Mouse (Mus musculus): Measurements from ENCODE around the gene Ankrd55. TPM values are rescaled to one million over a fixed set of nuclear protein-coding genes. Genes with fewer than 3 reads are reported as not detected.

The Ankrd55 gene
- total RNA-seq, 1 experiment from 2014 or later: not detected

DNA sequence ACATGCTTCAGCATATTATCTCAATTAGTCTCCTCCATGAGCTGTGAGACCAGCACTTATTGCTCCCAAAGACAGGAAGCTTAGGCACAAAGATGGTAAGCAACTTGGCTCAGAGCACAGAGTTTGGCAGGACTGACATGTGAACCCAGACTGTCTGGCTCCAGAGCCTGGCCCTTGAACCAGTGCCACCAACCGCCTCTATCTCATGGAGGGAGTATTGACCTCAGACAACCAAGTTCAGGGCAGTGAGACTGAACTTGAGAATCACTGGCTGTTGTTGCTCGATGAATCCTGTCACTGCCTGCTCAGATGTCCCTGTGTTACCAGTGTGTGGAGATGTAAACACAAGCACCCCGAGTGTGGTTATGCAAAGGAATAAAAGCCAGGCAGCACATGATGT lies 47.3 kb downstream of the Ankrd55 start:
- ATAC-seq (replicated peaks; ENCODE audit: insufficient number of reproducible peaks, low FRiP score, low TSS enrichment, poor library complexity, severe bottlenecking): no peak

DNA sequence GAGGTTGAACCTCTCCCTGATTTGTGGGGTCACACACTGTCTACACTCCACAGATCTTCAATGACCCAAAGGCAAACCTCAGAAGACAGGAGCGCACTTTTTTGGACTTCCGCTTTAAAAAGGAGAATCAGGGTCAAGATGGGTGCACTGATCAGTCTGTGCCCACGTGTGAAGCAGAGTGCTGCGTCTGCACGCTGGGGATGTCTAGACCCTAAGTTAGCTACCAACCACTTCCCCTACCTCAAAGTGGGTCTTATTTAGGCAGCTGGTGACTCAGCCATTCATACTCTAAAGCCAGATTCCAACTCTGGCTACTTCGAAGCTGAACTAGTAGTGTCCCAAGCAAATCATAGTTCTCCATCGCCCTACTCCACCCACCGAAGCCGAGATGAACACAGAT lies 48.9 kb downstream of the Ankrd55 start:
- ATAC-seq (replicated peaks; ENCODE audit: insufficient number of reproducible peaks, low FRiP score, low TSS enrichment, poor library complexity, severe bottlenecking): no peak

DNA sequence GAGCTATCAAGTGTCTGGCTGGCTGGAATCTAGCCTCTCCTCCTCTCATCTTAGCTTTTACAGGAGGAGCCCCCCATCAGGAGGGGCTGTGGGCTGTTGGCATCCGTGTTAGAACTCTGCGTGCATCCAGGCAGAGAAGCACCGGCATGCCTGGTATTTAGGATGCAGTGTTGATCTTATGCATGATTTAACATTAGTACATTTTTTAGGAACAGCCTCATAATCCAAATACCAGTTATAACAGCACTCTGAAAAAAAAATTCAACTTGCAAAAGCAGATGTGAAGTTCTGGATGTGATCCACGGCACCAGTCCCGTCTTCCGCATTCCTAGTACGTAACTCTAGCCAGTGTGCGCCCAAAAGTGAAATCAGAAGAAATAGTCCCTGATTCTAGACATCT lies 52.0 kb downstream of the Ankrd55 start:
- ATAC-seq (replicated peaks; ENCODE audit: insufficient number of reproducible peaks, low FRiP score, low TSS enrichment, poor library complexity, severe bottlenecking): no peak

DNA sequence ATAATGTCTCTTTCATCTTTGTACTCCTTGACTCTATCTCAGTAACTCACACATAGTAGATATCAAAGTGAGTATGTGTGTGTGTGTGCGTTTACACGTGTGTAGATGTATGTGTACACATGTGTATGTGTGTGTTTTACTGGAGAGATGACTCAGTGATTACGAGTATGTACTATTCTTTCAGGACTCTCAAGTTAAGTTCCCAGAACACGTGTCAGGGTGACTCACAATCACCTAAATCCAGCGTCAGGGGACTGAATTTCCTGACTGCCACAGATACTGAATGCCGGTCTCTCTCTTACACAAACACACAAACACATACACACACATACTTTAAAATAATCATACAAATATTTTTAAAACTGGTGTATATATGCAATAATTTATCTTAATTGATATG lies 52.5 kb downstream of the Ankrd55 start:
- ATAC-seq (replicated peaks; ENCODE audit: insufficient number of reproducible peaks, low FRiP score, low TSS enrichment, poor library complexity, severe bottlenecking): no peak

DNA sequence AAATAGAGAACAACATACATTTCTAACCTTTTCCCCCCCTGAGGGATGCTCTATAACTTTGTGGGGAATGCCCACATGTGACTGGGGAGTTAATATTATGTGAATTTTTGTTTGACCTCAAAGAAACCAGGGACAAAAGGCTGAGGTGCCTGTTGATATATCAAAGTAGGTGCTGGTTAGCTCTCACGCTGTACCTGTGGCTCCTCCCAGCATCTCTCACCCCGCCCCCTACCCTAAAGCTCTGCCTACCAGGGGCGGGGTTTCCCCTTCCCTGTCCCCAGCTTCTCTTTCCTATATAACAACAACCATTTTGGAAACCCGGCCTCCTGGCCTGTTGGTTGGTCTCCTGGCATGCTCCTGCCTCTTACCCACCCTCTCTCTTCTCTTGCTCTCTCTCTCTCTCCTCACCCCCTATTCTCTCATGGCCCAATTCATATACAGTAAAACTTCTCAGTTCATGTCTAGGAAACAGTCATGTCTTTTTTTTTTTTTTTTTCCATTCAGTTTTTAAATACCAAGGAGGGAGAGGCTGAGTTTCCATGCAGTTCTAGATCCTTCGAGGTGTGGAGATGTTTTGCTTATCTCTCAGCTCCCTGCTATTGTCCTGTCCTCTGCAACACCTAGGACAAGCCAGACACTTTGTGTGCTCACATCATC lies 54.8 kb downstream of the Ankrd55 start:
- no peak for ATAC-seq (replicated peaks; ENCODE audit: insufficient number of reproducible peaks, low FRiP score, low TSS enrichment, poor library complexity, severe bottlenecking)

DNA sequence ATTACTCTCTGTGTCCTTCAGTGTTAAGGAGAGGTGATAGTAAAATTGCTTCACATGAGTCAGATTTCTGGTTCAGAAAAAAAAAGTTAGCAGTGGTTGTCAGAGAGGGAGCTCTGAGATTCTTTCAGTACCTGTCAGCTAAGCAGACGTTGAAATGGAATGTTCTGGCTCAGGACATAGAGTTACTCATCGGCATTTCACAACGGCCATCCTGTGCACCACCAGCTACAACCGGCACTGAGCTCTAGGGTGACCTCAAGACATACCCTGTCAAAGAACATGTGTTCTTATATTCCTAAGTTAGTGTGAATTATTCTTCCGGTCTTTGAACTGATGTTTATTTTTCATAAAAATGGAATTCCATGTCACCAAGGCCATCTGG lies 55.4 kb downstream of the Ankrd55 start:
- no peak for ATAC-seq (replicated peaks; ENCODE audit: insufficient number of reproducible peaks, low FRiP score, low TSS enrichment, poor library complexity, severe bottlenecking)

DNA sequence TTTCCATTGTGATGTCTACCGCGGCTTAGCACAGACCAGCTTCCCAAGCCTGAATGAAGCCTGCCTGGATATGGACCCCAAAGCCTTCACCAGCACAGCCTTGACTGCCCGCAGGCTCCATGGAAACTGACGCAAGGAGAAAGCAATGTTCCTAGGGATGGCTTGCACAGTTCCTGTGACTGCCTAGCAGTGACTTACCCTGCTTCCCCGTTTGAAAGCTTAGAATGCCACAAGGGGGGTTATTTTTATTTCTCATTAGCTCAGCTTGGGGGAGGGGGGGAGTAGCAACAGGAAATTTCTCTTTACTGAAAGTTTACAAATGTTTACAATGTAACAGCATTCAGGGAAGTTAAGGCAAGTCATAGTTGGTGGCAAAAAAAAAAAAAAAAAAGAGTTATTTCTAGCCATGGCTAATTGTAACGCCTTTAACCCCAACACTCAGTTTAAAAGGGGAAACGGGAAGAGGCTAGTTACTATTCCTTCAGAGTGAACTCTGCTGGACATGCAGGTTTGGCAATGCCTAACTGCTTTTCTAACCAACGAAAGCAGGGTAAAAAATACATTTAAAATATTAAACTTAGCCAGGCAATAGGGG lies 56.1 kb downstream of the Ankrd55 start:
- ATAC-seq (replicated peaks; ENCODE audit: insufficient number of reproducible peaks, low FRiP score, low TSS enrichment, poor library complexity, severe bottlenecking): peak; percentile 68

DNA sequence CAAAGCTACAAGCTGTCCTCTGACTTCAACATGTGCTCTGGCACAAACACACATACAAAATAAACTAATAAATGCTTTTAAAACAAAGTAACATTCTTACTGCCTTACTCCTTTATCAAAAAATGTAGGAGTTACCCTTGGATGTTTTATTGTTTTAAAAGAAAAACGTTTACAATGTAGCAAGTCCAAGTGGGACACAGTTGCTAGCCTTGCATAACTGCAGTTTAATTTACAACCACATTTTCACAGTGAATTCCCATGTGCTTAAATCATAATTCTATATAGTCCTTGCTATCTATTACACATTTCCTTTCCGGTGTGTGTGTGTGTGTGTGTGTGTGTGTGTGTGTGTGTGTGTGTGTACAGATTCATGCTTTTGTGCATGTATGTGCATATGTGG lies 57.3 kb downstream of the Ankrd55 start:
- ATAC-seq (replicated peaks; ENCODE audit: insufficient number of reproducible peaks, low FRiP score, low TSS enrichment, poor library complexity, severe bottlenecking): no peak

DNA sequence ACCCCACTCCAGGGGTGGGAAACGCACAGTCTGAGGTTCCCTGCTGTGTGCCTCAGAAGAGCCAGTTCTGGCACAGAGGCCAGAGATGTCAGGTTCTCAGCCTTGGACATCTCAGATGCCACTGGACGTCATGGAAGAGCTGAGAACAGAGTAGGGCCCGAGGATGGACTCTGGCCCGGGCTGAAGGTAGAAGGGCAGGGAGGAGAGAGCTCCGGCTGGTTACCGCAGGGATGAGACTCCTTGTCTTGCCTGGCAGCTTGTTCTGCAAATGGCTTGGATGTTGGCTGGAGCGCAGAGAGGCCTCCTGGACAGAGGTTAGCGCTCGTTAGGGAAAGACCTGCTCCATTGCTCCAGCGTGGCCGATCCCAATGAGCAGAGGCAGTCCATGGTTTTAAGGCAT lies 57.8 kb downstream of the Ankrd55 start:
- no peak for ATAC-seq (replicated peaks; ENCODE audit: insufficient number of reproducible peaks, low FRiP score, low TSS enrichment, poor library complexity, severe bottlenecking)

DNA sequence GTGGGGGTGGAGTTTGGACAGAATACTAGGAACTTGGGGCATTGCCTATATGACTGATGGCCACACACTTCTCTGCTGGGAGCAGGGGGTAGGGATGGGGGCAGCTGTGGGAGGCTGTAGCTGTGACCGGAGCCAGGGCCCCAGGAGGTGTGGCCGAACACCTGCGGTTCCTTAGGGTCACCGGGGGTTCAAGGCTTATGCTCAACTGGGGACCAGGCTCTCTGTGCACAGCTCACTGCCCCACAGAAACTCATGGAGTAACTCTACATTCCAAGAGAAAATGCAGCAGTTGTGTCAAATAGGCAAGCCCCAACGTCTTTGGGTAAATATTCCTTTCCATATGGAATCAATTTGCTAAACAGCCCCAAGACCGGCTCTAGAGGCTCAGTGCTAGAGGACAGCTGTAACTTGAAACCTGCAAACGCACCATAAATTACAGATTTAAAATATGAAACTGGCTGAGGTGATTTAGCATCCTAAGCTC lies 58.5 kb downstream of the Ankrd55 start:
- ATAC-seq (replicated peaks; ENCODE audit: insufficient number of reproducible peaks, low FRiP score, low TSS enrichment, poor library complexity, severe bottlenecking): no peak

DNA sequence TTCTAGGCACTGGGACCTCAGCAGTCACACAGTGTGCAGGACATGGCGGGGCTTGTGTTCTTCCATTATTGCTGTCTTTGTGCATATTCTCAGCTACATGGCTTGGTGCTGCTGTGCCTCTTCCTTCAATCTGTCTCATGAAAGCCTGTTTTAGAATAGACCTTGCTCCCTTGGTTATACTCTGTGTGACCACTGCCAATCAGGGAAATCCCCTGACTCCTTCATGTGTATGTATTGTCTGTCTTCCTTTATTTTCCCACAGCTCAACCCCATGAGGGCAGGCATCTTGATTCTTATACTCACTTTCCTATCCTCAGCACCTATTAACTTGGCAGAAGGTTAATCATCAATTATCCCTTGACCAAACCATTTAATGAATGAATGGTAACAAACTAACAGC lies 60.0 kb downstream of the Ankrd55 start:
- no peak for ATAC-seq (replicated peaks; ENCODE audit: insufficient number of reproducible peaks, low FRiP score, low TSS enrichment, poor library complexity, severe bottlenecking)

DNA sequence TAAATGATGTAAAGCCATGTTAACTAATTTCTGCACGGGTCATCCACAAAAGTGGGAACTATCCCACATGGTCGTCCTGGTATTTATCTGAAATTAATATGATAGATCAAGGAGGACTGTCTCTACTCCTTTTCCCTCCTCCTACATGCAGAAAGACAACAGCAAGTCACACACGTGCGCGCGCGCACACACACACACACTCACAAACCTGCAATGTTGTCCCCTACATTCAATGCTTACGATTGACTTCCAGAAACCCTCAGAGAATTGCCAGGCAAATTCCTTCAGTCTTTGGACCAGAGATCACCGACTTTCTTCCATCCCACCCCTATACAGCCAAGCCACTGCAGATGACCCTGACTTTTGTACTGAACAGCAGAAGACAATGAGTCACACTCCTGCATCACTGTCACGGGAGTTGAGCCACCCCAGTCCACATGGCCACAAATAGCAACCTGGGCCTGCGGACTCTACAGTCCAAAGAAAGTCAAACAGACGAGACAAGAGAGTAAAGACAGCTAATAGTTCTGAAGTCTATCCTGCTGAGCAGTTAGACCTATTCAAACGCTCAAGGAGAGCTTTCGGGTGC lies 60.7 kb downstream of the Ankrd55 start:
- no peak for ATAC-seq (replicated peaks; ENCODE audit: insufficient number of reproducible peaks, low FRiP score, low TSS enrichment, poor library complexity, severe bottlenecking)

DNA sequence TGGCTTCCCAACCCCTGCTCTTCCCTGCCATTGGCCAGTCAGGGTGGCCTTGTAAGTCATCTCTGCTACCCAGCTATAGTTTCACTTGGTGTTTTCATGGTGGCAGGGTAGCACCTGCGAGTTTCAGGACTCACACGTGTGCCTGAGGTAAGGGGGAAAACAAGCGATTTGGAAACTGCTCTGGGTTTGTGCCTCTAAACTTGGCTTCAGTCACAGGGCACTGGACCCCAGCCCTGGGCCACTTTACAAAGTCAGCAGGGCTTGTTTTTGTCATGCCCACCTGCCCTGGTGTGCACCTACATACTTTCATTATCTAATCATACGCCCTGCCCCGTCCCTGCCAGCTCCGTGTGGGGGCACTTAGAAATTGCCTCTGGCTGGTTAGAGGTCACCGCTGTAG lies 61.2 kb downstream of the Ankrd55 start:
- ATAC-seq (replicated peaks; ENCODE audit: insufficient number of reproducible peaks, low FRiP score, low TSS enrichment, poor library complexity, severe bottlenecking): no peak

DNA sequence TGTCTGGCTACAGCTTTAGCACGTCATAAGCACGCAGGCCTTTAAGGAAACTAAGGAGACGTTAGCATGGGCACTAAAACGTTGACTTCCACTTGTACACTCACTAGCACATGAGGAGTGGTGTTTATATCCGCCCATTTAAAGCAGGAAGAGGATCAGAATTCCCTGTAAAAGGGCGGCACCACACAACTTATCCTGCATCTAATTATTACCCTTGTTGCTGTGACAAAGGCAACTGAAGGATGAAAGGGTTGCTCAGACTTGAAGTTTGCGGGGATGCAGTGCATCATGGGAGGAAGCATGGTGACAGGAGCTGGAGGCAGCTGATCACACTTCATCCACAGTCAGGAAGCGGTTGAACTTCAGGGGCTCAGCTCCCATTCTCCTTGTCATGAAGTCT lies 63.7 kb downstream of the Ankrd55 start:
- ATAC-seq (replicated peaks; ENCODE audit: insufficient number of reproducible peaks, low FRiP score, low TSS enrichment, poor library complexity, severe bottlenecking): no peak

DNA sequence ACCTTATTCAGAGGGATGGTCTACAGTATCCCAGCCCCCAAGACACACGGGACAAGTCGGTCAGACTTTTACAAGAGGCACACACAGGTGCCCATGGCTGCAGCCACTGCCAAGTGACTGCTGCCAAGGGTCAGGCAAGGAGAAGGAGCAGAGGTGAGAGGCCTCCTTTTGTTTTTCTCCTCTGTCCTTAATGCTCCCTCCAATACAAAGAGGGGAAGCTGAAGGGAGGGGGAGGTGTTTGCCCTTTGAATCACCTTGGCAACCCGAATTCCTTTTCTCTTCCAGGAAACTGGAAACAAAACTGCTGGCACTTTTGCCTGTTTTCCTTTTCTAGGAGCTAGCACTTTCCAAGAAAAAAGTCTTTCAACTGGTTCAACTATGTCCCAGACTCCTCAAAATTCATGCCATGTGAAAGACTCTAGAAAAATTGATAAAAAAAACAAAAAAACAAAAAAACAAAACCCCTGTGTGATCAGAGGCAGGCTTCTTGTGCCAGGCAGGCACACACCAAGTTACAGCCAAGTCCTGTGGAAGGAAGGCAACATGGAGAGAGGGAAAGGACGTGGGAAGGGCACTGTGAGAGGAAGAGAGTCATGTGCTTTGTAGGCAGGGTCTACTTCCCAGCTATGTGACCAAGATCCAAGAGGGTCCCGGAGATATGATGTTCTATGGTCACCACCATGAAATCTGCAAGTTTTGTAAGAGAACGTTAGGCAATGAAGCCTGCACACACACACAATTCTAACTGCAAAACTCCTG lies 66.0 kb downstream of the Ankrd55 start:
- no peak for ATAC-seq (replicated peaks; ENCODE audit: insufficient number of reproducible peaks, low FRiP score, low TSS enrichment, poor library complexity, severe bottlenecking)

DNA sequence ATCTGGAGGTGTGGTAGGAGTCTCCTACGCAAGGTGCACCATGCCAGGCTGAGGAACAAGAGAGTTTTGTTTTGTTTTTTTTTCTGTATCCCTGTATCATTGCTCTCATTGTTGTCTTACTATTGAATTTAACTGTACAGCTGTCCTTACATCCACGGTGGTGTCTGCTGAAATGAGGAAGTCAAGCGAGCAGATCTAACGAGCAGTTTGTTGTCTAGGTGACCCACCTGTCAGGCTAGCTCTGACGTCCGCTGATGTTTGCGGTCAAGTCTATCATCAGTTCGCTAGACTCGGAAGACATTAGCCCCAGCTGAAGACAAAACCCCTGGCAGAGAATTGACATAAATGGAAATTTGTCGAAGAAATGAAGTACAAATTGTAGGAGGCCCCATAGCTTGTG lies 66.7 kb downstream of the Ankrd55 start:
- peak; percentile 62 for ATAC-seq (replicated peaks; ENCODE audit: insufficient number of reproducible peaks, low FRiP score, low TSS enrichment, poor library complexity, severe bottlenecking)

DNA sequence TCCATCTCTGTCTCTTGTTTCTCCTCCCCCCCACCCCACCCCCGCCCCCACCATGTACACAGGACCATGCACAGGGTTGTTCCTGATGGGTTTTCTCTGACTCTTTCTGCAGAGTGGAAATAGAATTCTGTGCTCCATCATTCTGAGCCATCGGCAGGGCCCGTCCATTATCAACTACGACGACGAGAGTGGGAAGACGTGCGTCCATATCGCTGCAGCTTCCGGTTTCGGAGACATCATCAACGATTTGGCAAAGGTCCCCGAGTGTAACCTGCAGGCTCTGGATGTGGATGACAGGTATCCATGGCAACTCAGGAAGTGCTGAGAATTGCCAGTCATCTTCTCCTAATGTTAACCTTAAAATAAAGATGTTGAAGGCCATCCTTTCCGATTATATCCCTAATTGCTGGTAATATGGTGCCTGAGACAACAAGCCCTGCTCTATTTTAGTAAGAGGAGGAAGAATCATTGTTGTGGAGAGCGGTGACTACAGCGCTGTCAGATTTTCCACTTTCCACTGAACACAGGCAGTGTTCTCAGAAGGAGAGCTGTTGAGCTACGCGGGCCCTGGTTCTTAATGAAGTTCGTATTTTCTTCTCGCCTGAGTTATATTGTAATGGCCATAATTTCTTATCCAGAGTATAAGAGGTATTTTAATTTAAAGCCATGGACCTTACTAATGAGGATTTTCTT lies 67.7 kb downstream of the Ankrd55 start:
- ATAC-seq (replicated peaks; ENCODE audit: insufficient number of reproducible peaks, low FRiP score, low TSS enrichment, poor library complexity, severe bottlenecking): no peak

DNA sequence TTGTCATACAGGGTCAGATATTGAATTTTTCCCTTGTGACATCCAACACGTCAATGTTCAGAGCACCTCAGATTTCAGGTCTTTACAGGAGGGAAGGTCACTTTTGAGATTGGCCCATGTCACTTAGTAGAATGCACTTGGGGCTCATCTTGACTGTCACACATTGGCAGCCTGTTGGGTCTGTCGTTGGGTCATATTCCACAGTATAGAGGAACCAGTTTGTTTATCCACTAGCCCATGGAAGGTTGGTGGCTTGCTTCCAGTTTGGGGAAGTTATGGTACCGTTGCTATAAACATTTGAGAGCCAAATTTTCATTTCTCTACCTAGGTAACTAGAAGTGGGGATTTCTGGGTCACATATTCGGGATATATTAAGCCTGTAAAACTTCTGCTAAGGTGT lies 73.3 kb downstream of the Ankrd55 start:
- 0 out of 2 replicates have a peak, but pooled peaks have one; percentile 49 for ATAC-seq (replicated peaks; ENCODE audit: insufficient number of reproducible peaks, low FRiP score, low TSS enrichment, poor library complexity, severe bottlenecking)

DNA sequence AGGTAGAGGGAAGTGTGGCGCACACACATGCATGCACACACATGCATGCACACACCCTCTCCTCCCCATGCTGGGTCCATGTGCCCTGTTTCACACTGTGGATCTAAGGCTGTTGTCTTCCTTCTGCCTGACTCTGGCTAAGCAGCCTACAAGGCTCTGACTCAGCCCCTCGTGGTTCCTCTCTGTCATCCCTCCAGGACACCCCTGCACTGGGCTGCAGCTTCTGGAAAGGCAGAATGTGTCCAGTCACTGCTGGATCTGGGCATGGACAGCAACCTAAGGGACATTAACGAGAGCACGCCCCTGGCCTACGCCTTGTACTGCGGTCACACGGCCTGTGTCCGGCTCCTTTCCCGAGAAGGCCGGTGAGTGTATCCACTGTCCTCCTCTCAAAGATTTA lies 75.0 kb downstream of the Ankrd55 start:
- ATAC-seq (replicated peaks; ENCODE audit: insufficient number of reproducible peaks, low FRiP score, low TSS enrichment, poor library complexity, severe bottlenecking): 0 out of 2 replicates have a peak, but pooled peaks have one; percentile 10
